Mouse (Mus musculus): ENCODE measurements around the gene Relt. TPM values are rescaled to one million over a fixed set of nuclear protein-coding genes. Genes with fewer than 3 reads are reported as not detected.

Gene Relt
- 1 to 10 TPM; 1.3 to 2.5 TPM for total RNA-seq (2021)
- 4.5 and 4.6 TPM in 2 replicates for polyA plus RNA-seq (2012; rRNA removed)
- long read RNA-seq, partial matches to known transcripts, result 0 of 6 reads
- long read RNA-seq, other reads (novel, unspliced or antisense), result 2 of 6 reads

- DNase-seq, result peak; percentile 95
Observed at GRCm38 (mm10) chr7:100862828-100863638, at the start of gene Relt. TSS of gene Relt (minus strand) at chr7:100863446.

GRCm38 (mm10) chr7:100911791-100912190, 48.5 kb upstream of the Relt start:
- peak; percentile 73 for DNase-seq

GRCm38 (mm10) chr7:100911246-100911770, 48.1 kb upstream of the Relt start:
- peak; percentile 87 for DNase-seq

GRCm38 (mm10) chr7:100908567-100908966, 45.3 kb upstream of the Relt start:
- DNase-seq, result peak; percentile 75

- peak; percentile 86 for DNase-seq
Observed at GRCm38 (mm10) chr7:100908061-100908460, 44.8 kb upstream of the Relt start.

- DNase-seq, result peak; percentile 88
Observed at GRCm38 (mm10) chr7:100907231-100907630, 44.0 kb upstream of the Relt start.

- DNase-seq, result no peak
Observed at GRCm38 (mm10) chr7:100906029-100906789, 43.0 kb upstream of the Relt start.

GRCm38 (mm10) chr7:100905037-100905436, 41.8 kb upstream of the Relt start:
- no peak for DNase-seq

GRCm38 (mm10) chr7:100904612-100905011, 41.4 kb upstream of the Relt start:
- DNase-seq, result no peak

GRCm38 (mm10) chr7:100902451-100903137, 39.3 kb upstream of the Relt start:
- no peak for DNase-seq

- DNase-seq, result peak; percentile 71
Observed at GRCm38 (mm10) chr7:100897828-100898227, 34.6 kb upstream of the Relt start.

- no peak for DNase-seq
Observed at GRCm38 (mm10) chr7:100894833-100895226, 31.6 kb upstream of the Relt start.

GRCm38 (mm10) chr7:100894057-100894832, 31.0 kb upstream of the Relt start:
- peak; percentile 85 for DNase-seq

GRCm38 (mm10) chr7:100893249-100894056, 30.2 kb upstream of the Relt start:
- peak; percentile 91 for DNase-seq

GRCm38 (mm10) chr7:100886535-100886934, 23.3 kb upstream of the Relt start:
- DNase-seq, result peak; percentile 60

- no peak for DNase-seq
Observed at GRCm38 (mm10) chr7:100884460-100884859, 21.2 kb upstream of the Relt start.

- DNase-seq, result no peak
Observed at GRCm38 (mm10) chr7:100881950-100882349, 18.7 kb upstream of the Relt start.

- DNase-seq, result no peak
Observed at GRCm38 (mm10) chr7:100881531-100881930, 18.3 kb upstream of the Relt start.

GRCm38 (mm10) chr7:100879595-100879994, 16.3 kb upstream of the Relt start:
- peak; percentile 67 for DNase-seq

GRCm38 (mm10) chr7:100876771-100877170, 13.5 kb upstream of the Relt start:
- DNase-seq, result no peak

Data from adrenal gland, adult 2 months (tissue).